Mouse (Mus musculus): Measurements from ENCODE around the gene 1300017J02Rik.

1300017J02Rik gene

DNA sequence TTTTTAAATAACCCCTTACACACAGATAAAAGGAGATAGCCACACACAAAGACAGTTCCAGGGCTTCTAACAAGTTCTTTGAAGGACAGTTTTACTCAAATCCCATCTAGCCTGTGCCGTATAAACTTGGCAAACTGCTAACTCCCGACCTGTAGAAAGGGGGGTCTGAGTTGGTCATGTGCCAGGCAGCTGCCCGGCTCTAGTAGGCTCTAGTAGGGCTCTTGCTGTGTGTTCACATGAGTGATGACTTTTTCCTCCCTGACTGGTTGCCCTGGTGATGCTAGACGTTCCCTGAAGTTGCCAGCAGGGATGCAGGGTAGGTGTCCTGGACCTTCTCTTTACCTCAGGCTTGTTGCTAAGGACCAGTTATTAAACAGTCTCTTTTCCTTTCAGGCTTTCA lies 33.8 kb downstream of the 1300017J02Rik start:
- DNase-seq (ENCODE audit: low spot score in 2 of 2) = no peak

DNA sequence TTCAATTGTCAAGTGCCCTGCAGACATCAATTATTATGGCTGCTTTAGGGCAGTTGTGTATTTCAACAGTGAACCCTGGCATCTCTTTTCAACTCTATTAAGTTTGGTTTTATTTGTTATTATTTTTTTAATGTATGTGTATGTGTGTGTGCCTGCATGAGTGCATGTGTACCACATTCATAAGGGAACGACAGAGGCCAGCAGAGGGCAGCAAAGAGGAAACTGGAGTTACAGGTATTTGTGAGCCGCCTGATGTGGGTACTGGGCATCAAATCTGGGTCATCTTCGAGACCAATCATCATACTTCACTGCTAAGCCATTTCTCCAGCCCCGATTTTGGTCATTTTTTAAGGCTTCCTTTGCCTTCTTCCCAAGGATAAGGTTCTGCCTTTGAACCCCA lies 39.1 kb downstream of the 1300017J02Rik start:
- no peak for DNase-seq (ENCODE audit: low spot score in 2 of 2)

DNA sequence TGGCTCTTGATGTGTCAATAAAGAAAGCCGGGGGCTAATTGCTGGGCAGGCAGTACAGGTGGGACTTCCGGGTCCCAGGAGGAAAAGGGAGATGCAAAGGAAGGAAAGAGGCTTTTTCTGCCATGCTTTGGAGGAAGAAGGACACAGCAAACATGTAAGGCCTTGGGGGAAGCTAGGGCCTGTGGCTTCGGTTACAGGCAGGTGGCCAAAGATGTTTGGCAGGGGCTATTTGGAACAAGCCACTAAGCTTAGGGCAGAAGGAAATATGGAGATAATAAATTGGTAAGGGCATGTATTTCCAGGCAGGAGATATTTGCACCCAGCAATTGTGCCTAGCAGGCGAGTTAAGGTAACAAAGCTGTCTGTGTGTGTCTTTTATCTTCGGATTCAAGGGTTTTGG lies 52.0 kb downstream of the 1300017J02Rik start:
- DNase-seq (ENCODE audit: low spot score in 2 of 2) = no peak

DNA sequence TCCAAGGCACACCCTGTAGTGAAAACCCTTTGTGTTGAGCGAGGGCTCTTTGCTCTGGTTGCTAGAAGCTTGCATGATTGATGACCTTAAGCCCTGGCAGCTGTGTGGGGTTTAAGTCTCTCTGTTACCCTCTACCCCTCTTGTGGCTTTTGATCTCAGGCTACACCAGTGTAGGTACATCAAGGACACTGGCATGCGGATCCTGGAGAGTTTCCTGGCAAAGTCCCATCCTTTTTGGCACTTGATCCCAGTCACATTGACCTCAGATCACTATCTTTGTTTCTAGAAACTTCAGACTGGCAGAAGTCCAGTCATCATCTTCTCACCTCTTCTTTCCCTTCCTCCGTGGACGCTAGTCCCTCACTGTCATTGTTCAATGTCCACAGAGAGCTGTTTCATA lies 56.3 kb downstream of the 1300017J02Rik start:
- no peak for DNase-seq (ENCODE audit: low spot score in 2 of 2)

DNA sequence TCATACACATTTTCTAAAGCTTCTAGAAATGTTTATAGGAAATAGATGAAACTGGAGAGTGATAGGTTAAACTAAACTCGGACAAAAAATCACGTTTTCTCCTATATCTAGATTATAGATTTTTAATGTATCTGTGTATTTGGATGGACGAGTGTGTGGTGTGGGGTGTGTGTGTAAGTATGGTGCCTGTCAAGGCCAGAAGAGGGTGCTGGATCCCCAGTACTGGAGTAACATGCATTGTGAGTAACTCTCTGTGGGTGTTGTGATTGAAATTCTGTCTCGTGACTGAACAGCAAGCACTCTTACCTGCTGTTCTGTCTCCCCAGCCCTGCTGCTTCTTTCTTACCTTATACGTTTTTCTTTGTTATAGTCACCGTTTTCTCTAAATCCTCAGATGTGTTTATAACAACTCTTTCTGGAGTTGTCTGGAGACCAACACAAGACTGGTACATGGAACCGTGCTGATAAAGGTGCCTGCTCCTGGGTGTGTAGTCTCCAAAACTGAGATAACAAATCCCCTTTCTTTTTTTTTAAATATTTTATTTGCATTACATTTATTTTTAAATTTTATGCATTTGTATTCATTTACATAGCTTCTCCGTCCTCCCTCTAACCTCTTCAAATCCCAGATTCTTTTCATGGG lies 58.2 kb downstream of the 1300017J02Rik start:
- no peak for DNase-seq (ENCODE audit: low spot score in 2 of 2)

DNA sequence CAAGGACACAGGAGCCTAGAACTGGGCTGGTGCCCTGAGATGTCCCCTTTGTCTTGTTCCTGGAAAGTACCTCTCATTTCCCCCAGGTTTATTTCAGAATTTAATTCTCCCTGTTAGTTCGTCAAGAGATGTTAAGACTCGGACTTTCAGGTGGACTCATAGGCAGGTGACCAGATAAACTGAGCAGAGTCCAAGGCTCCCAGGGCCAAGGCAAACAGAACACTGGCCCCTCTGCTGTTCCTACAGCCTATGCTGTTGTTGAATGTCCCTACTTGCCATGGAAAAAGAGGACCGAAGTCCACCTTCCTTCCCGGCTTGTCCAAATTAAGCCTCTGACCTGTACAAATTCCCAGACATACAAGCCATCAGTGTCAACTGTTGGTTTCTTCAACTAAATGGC lies 61.2 kb downstream of the 1300017J02Rik start:
- no peak for DNase-seq (ENCODE audit: low spot score in 2 of 2)

DNA sequence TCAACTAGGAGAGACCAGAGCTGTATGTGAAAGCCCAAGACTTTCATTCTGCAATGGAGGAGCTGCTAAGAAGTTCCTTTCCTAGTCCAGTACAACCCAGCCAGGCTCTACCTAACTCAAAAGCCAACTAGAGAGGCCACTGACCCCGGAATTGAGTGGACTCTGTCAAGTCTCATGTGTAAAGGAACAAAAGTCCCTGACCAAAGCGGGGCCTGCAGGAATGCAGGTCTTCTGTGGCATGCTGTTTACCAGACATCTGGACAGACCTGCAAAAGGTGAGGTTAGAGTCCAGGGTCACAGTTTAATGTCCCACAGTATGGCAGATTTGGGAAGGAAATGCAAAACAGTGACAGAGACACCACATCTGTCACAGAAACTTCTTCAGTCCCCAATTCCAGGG lies 63.7 kb downstream of the 1300017J02Rik start:
- no peak for DNase-seq (ENCODE audit: low spot score in 2 of 2)

DNA sequence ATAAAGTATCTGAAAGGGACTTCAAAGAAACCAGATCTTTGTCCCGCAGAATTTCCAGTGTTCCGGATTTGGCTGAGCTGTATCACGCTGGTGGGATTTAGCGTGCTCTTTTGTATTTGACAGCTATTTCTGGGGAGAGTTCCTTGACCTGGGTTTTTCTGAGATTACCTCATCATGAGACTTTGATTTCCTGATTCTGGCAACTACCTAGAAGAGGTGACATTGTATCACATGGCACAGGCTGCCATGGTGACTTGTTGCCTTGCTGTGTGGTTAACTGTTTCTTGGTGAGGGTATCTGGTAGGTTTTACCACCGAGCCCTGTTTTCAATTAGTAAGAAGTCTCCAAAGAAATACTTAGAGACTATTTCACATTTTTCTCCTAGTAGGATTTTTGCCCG lies 65.4 kb downstream of the 1300017J02Rik start:
- DNase-seq (ENCODE audit: low spot score in 2 of 2) = no peak

DNA sequence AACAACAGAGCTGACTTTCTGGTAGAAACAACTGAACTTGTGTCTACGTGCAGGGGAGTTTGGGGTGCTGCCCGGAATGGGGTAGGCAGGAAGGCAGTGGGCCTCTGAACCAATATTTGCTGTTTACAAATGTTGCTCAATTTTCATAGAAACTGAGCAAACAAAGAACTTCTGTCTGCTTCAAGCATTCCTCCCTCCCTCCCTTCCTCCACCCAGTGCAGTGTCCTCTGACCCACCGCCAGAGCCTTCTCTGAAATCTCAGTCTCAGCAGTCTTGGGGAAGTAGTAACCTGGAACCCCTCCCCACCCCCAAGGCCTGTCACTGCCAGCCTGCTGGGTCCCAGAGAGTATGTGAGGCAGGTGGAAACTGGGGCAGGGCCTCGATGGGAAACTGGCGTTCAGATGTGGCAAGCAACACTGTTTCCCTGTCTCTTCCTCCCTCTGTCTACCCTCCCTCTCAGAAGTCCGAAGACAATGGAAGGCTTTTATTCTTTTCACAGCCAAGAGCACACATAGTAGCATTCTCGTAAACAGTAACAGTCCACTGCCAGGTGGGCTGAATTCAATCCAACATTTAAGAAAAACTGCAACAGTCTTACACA lies 70.2 kb downstream of the 1300017J02Rik start:
- no peak for DNase-seq (ENCODE audit: low spot score in 2 of 2)

DNA sequence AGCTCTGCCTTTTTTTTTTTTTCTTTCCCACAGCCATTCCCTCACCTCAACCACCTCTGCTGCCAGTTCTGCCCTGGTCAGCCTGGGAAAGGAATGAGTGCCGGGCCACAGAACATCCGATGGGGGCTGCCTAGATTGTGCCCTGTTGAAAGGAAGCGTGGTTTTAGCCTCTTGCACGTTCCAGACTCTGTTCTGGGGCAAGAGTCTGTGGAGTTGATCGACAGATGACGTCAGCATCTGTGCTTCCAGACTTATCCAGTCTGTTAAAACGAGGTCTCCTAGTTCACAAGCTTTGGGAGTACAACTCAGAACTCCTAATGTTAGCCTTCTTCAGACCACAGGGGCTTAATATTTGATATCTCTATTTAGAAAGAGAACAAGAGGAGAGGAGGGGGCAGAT lies 70.8 kb downstream of the 1300017J02Rik start:
- no peak for DNase-seq (ENCODE audit: low spot score in 2 of 2)

DNA sequence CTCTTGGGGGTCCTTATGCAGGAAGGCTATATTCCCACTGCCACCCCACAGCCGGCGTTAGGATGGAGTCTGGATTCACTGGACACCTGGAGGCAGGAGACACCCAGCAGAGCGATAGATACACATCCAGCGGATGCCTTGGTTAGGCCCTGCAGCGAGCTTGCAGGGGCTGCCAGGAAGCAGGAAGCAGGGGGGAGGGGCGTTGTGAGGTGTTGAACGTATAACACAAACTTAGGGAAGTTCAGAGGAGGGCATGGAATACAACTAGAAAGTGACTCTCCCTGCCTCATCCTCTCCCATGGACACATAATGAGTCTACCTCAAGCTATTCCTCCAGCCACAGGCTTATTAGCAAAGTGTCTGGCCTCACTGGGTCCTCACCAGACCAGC lies 71.9 kb downstream of the 1300017J02Rik start:
- no peak for DNase-seq (ENCODE audit: low spot score in 2 of 2)

DNA sequence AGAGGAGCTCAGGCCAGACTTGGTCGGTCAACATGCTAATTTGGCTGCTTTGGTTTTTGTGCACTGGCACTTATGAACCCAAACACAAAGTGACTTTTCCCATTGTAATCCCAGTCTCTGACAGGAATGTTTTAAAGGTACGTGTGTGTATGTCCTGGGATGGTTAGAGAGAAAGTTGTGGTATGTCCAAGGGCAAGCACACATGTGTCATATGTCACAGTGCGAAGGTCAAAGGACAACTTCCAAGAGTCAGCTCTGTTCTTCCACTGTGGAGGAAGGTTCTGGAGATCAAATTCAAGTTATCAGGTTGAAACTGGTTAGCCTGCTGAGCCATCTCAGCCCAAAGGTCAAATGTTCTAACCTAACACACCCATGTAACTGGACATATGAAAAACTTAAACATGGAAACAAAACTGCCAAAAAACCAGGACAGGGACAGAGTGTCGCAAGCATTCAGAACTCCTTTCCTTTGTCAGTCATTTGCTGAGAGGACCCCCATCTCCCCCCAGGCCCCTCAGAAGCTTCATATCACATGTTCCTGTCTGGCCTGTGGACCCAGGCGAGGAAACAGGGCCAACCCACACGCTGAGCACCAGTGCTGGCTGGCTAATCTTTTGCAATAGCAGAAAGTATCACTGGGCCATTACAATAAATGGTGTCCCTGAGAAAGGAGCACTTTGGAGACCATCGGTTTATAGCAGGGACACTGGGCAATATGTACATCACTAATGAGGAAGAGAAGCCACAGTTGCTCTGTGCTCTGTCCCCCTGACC lies 72.5 kb downstream of the 1300017J02Rik start:
- DNase-seq (ENCODE audit: low spot score in 2 of 2) = no peak

DNA sequence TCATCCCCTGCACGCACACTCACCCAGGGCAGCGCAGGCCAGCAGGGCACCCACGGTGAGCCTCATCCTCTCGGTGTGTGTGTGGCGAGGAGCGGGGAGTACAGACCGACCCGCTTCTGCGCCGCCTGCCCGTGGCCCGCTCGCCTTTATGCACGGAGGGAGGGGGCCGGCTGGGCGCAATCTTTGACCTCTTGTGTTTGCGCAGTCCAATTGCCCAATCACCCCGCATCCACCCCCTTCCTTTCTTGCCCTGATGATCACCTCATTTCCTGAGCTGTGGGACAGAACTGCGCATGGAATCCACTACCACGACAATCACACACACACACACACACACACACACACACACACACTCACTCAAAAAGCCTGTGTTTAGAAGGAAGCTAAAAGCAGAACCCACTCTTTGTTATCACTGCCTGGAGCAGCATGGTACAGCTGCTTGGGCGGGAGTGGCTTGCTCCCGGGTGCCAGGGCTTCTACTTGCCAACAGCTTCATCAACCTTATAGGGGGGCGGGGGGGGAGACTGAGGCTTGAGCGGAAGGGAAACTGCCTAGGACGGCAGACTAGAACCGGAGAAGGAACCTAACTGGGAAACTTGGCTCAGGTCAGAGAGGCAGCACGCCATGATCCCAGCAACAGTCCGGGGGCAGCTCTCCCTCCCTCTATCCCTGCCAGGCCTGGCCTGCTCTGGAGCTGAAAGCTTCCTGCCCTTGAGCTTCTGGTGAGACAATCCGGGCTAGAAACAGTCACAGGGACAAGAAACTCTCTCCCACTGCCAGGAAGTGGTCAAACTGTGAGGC lies 74.5 kb downstream of the 1300017J02Rik start, which contains the start of the genes Gm20425 and Trf:
Gm20425 (minus strand) TSS at position 157 of the 801 bp plus-strand sequence.
Trf (minus strand) TSS at position 294 of the 801 bp plus-strand sequence.
- DNase-seq (ENCODE audit: low spot score in 2 of 2) = peak; percentile 30 to 50

DNA sequence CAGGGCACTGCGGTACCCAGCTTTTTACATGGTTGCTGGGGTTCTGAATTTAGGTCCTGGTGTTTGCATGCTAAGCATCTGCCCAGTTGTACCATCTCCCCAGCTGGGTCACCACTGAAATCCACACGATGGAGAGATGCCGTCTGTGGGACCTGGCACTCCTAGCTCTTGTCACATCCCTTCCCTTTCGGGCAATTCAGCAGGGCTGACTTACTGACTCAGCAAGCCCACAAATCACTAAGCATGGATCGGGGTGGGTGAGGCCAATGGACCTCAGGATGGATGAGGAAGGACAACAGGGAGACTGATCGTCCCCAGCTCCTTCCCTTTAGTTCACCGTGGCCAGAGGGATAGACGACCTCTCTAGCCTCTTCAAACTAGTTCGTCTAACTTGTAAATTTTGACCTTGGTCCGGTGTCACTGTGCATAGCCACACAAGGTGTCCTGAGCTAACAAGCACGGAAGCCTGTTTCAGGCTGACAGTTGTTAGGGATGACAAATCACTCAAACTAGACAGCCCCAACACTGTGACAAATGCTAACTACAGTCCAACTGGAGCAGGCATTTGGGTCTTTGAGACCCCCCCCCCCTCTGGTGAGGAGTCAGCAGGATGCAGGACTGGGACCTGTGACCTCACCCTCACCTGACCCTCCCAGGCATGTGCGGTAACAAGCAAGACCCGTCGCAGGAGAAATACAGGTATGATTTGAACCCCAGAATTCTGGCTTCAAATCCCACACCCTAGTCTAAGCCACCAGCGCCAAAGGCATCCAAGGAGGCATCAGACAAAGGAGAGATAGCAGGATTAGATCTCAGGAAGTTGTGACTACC lies 75.6 kb downstream of the 1300017J02Rik start:
- DNase-seq (ENCODE audit: low spot score in 2 of 2) = no peak

DNA sequence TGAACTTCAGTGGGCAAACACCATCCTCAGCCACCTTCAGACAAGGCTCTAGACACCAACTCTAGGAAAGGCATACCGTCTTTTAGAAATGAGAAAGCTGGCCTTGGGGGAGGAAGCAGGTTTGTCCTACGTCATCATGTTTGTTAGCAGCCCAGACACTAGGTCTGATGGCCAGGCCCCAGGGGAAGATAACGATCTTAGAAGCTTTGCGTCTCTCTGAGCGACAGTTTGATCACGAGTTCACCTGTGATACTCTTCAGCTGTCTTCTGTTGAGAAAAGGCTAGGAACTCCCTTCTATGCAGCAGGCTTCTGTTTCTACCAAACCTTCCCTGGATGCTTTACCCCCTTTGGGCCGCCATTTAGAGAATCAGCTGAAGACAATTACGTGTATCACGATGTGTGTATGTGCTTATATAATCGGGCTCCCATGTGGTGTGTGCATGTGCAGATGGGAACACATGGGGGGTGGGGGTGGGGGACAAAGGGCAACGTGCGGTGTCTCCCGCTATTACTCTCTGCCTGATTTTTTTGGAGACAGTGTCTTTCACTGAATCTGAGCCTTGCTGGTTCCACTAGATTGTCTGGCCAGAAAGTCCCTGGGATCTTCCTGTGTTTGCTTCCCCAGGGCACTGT lies 76.4 kb downstream of the 1300017J02Rik start:
- DNase-seq (ENCODE audit: low spot score in 2 of 2) = no peak

DNA sequence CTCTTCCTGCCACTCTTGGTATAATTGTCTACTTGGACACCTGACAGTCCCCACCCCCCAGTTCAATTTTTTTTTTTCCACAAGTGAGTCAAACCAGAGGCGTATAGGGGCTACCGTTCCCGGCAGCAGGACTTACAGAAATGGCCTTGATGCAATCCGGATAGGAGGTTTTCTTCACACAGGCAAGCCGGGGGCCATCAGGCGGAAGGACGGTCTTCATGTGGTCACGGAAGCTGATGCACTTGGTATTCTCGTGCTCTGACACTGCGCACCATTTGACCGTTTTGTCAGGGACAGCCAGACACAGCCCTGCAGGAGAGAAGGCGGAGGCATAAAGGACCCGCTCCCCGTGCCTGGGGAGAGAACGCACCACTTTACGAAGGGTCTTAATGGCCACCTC lies 77.1 kb downstream of the 1300017J02Rik start:
- no peak for DNase-seq (ENCODE audit: low spot score in 2 of 2)

DNA sequence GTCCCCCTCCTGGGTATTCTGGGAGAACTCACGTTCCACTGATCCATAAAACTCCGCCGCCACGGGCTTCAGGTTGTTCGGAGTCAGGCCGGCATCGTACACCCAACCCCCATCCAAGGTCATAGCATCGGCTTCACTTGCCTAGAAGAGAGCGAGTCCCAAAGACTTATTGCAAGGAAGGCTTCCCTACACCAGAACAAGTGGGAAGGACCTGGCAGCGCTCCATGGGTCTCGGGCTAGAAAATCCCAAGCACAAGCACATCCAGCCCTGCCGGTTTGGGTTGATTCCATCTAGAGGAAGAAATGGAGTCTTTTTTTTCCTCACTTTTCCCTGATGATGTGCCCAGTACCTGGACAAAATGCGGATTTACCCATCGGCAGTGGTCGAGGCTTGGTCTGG lies 78.1 kb downstream of the 1300017J02Rik start:
- no peak for DNase-seq (ENCODE audit: low spot score in 2 of 2)

DNA sequence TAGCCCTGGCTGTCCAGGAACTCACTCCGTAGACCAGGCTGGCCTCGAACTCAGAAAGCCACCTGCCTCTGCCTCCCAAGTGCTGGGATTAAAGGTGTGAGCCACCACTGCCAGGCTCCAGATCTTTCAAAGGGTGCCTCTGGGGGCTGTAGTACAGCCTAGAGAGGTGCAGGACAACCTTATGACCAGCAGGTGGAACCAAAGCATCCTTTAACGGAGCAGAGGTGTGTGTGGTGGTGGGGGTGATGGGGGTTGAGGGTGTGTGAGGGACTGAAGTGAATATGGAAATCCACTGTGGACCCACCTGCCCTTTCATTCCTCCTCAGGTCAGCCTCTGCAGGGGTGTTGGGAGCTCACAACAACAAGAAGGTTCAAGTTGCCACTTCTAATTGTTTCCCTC lies 79.4 kb downstream of the 1300017J02Rik start:
- DNase-seq (ENCODE audit: low spot score in 2 of 2) = no peak

DNA sequence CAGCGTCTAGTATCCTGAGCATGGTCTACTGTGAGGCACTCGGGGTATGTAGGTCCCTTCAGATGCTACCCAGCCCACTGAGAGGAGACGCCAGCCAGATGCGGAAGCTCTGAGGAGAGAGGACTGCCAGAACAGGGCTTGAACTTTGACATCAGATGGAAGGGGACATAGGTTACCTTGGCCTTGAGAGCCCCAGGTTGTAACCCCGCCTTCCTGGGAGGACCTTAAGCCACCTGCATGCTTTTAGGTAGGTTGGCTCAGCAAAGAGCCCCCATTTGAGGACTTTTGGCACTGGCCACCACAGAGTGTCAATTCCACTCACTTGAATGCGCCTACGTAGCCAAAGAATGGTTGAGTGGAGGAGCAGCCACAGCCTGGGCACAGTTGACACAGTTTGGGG lies 80.2 kb downstream of the 1300017J02Rik start:
- DNase-seq (ENCODE audit: low spot score in 2 of 2) = no peak

DNA sequence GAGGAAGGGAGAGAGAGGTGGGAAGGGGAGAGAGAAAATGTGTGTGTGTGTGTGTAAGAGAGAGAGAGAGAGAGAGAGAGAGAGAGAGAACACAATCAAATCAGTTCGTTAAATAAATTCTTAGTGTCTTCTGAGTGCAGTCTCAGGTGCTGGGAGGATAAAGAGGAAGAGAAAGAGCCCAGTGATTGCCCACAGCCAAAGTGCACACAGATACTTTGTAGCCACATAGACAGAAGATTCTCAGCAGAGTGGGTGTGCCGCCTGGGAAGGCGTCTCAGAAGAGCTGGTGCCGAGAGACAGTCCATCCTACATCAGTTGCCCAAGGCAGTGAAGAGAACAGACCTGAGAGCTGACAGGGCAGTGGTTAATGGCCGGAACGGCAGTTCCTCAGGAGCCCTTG lies 90.6 kb downstream of the 1300017J02Rik start:
- no peak for DNase-seq (ENCODE audit: low spot score in 2 of 2)

DNA sequence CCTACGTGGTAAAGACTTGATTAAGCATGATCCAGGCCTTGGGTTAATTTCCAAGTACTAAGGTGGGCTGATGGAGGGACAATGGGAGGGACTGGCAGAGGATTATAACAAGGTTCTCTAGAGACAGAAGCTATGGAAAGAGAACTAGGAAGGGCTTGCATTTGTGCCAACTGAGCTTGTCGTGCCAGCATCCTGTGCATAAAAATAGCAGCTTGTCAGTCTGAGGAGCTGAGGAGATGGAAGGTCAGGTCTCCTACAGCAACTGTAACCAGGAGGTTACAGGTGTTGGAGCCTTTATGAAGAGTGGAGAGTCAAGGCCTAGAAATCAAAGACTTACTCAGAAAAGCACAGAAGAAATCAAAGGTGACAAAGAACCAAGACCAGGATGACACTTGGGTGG lies 91.3 kb downstream of the 1300017J02Rik start:
- DNase-seq (ENCODE audit: low spot score in 2 of 2) = no peak
